Mouse (Mus musculus): Measurements from ENCODE around the gene Fbxo42. TPM values are rescaled to one million over a fixed set of nuclear protein-coding genes. Genes with fewer than 3 reads are reported as not detected.
"Not testable (repeated sequence)": the region's sequence is repeated elsewhere in the genome, so short reads cannot be mapped to it uniquely, and the experiment has no call there.

Gene Fbxo42
- polyA plus RNA-seq, 1 experiment from 2014 or later: 24.2 TPM

- Histone ChIP-seq H3K36me3 (peaks cover 56% of the 10 kb centered on the region), H3K27ac (replicated peaks) (0 out of 2 replicates have a peak overlapping the region, but pooled peaks have one; percentile 0)
- WGBS: 90% methylated on average over 7 of the region's 7 CpGs
These were observed 25.1 kb upstream of the Fbxo42 start for GRCm38 (mm10) chr4:141122663-141123062.

GRCm38 (mm10) chr4:141123065-141123464 lies 24.6 kb upstream of the Fbxo42 start:
- no peak for DNase-seq (ENCODE audit: low spot score)
- peaks cover 67% of the 10 kb centered on the region for H3K4me1 ChIP-seq
- H3K27ac ChIP-seq (replicated peaks): 0 out of 2 replicates have a peak overlapping the region, but pooled peaks have one; percentile 0
- no peaks in the 10 kb centered on the region for H3K9me3 ChIP-seq (replicated peaks)
- 41% methylated on average over 1 of the region's 1 CpGs for WGBS
- H3K36me3 ChIP-seq: peaks cover 52% of the 10 kb centered on the region
- no peak overlapping the region for H3K4me3 ChIP-seq
- H3K27me3 ChIP-seq (ENCODE audit: low read depth, poor library complexity, severe bottlenecking): no peaks in the 10 kb centered on the region

More at GRCm38 (mm10) chr4:141122663-141123062, 25.1 kb upstream of the Fbxo42 start:
- DNase-seq (ENCODE audit: low spot score): no peak
- Histone ChIP-seq H3K27me3 (ENCODE audit: low read depth, poor library complexity, severe bottlenecking) (no peaks in the 10 kb centered on the region), H3K9me3 (replicated peaks) (no peaks in the 10 kb centered on the region), H3K4me1 (peaks cover 67% of the 10 kb centered on the region), H3K4me3 (no peak overlapping the region)

- no peak for DNase-seq (ENCODE audit: low spot score)
- H3K4me1 ChIP-seq: peaks cover 60% of the 10 kb centered on the region
- no peak overlapping the region for H3K4me3 ChIP-seq
- H3K36me3 ChIP-seq: peaks cover 27% of the 10 kb centered on the region
- no peaks in the 10 kb centered on the region for H3K9me3 ChIP-seq (replicated peaks)
- H3K27ac ChIP-seq (replicated peaks): no peak overlapping the region
- H3K27me3 ChIP-seq (ENCODE audit: low read depth, poor library complexity, severe bottlenecking): no peaks in the 10 kb centered on the region
- WGBS: 79% methylated on average over 6 of the region's 6 CpGs
These were observed 18.5 kb upstream of the Fbxo42 start for GRCm38 (mm10) chr4:141129190-141129710.

GRCm38 (mm10) chr4:141130704-141131342 lies 16.9 kb upstream of the Fbxo42 start:
- DNase-seq (ENCODE audit: low spot score): no peak
- WGBS: 81% methylated on average over 6 of the region's 6 CpGs

GRCm38 (mm10) chr4:141131531-141132061 lies 16.1 kb upstream of the Fbxo42 start:
- Histone ChIP-seq H3K36me3 (peaks cover 28% of the 10 kb centered on the region), H3K4me3 (0 out of 2 replicates have a peak overlapping the region, but pooled peaks have one; percentile 4), H3K4me1 (peaks cover 68% of the 10 kb centered on the region), H3K27ac (replicated peaks) (peak overlapping the region; percentile 81), H3K9me3 (replicated peaks) (no peaks in the 10 kb centered on the region), H3K27me3 (ENCODE audit: low read depth, poor library complexity, severe bottlenecking) (no peaks in the 10 kb centered on the region)
- 67% methylated on average over 5 of the region's 5 CpGs for WGBS
- peak; percentile 11 for DNase-seq (ENCODE audit: low spot score)

More at GRCm38 (mm10) chr4:141130704-141131342, 16.9 kb upstream of the Fbxo42 start:
- H3K9me3 ChIP-seq (replicated peaks): no peaks in the 10 kb centered on the region
- H3K4me1 ChIP-seq: peaks cover 64% of the 10 kb centered on the region
- H3K4me3 ChIP-seq: no peak overlapping the region
- H3K27me3 ChIP-seq (ENCODE audit: low read depth, poor library complexity, severe bottlenecking): no peaks in the 10 kb centered on the region
- peak overlapping the region; percentile 81 for H3K27ac ChIP-seq (replicated peaks)
- peaks cover 28% of the 10 kb centered on the region for H3K36me3 ChIP-seq

- 65% methylated on average over 8 of the region's 8 CpGs for WGBS
- Histone ChIP-seq H3K36me3 (peaks cover 24% of the 10 kb centered on the region), H3K4me1 (peaks cover 74% of the 10 kb centered on the region), H3K4me3 (no peak overlapping the region), H3K27me3 (ENCODE audit: low read depth, poor library complexity, severe bottlenecking) (no peaks in the 10 kb centered on the region), H3K9me3 (replicated peaks) (no peaks in the 10 kb centered on the region), H3K27ac (replicated peaks) (peak overlapping the region; percentile 81)
- peak; percentile 11 for DNase-seq (ENCODE audit: low spot score)
These were observed 15.5 kb upstream of the Fbxo42 start for GRCm38 (mm10) chr4:141132191-141132590.

- Histone ChIP-seq H3K9me3 (replicated peaks) (no peaks in the 10 kb centered on the region), H3K27ac (replicated peaks) (peak overlapping the region; percentile 61; the same call in 1 of the 2 replicates), H3K27me3 (ENCODE audit: low read depth, poor library complexity, severe bottlenecking) (no peaks in the 10 kb centered on the region), H3K4me1 (peaks cover 83% of the 10 kb centered on the region), H3K36me3 (peaks cover 23% of the 10 kb centered on the region), H3K4me3 (no peak overlapping the region)
- DNase-seq (ENCODE audit: low spot score): peak; percentile 11
- 71% methylated on average over 8 of the region's 8 CpGs for WGBS
These were observed 14.5 kb upstream of the Fbxo42 start for GRCm38 (mm10) chr4:141133227-141133626.

- peak overlapping the region; percentile 36 for H3K4me3 ChIP-seq
- peaks cover 23% of the 10 kb centered on the region for H3K36me3 ChIP-seq
- no peaks in the 10 kb centered on the region for H3K27me3 ChIP-seq (ENCODE audit: low read depth, poor library complexity, severe bottlenecking)
- 25% methylated on average over 8 of the region's 8 CpGs for WGBS
- peaks cover 89% of the 10 kb centered on the region for H3K4me1 ChIP-seq
- H3K27ac ChIP-seq (replicated peaks): peak overlapping the region; percentile 79
- H3K9me3 ChIP-seq (replicated peaks): no peaks in the 10 kb centered on the region
- peak; percentile 69 for DNase-seq (ENCODE audit: low spot score)
These were observed 13.7 kb upstream of the Fbxo42 start for GRCm38 (mm10) chr4:141134031-141134441.

- 72% methylated on average over 20 of the region's 20 CpGs for WGBS
- peaks cover 82% of the 10 kb centered on the region for H3K4me1 ChIP-seq
- H3K27ac ChIP-seq (replicated peaks): peak overlapping the region; percentile 79
- peak; percentile 11 for DNase-seq (ENCODE audit: low spot score)
- H3K9me3 ChIP-seq (replicated peaks): no peaks in the 10 kb centered on the region
- H3K36me3 ChIP-seq: peaks cover 23% of the 10 kb centered on the region
- H3K27me3 ChIP-seq (ENCODE audit: low read depth, poor library complexity, severe bottlenecking): no peaks in the 10 kb centered on the region
- peak overlapping the region; percentile 36 for H3K4me3 ChIP-seq
These were observed 12.8 kb upstream of the Fbxo42 start for GRCm38 (mm10) chr4:141134751-141135530.

GRCm38 (mm10) chr4:141136126-141136525 lies 11.6 kb upstream of the Fbxo42 start:
- Histone ChIP-seq H3K36me3 (peaks cover 19% of the 10 kb centered on the region), H3K4me3 (peak overlapping the region; percentile 29), H3K27ac (replicated peaks) (peak overlapping the region; percentile 68), H3K27me3 (ENCODE audit: low read depth, poor library complexity, severe bottlenecking) (no peaks in the 10 kb centered on the region), H3K9me3 (replicated peaks) (no peaks in the 10 kb centered on the region), H3K4me1 (peaks cover 73% of the 10 kb centered on the region)
- WGBS: 77% methylated on average over 7 of the region's 7 CpGs
- no peak for DNase-seq (ENCODE audit: low spot score)

GRCm38 (mm10) chr4:141137740-141138139 lies 10.0 kb upstream of the Fbxo42 start:
- Histone ChIP-seq H3K36me3 (peaks cover 16% of the 10 kb centered on the region), H3K4me1 (peaks cover 57% of the 10 kb centered on the region), H3K4me3 (peak overlapping the region; percentile 92)
- not testable (repeated sequence) for H3K27ac ChIP-seq (replicated peaks); H3K27me3 ChIP-seq (ENCODE audit: low read depth, poor library complexity, severe bottlenecking); DNase-seq (ENCODE audit: low spot score); H3K9me3 ChIP-seq (replicated peaks)
- WGBS: 89% methylated on average over 3 of the region's 3 CpGs

- peak overlapping the region; percentile 97 for H3K27ac ChIP-seq (replicated peaks)
- H3K9me3 ChIP-seq (replicated peaks): no peaks in the 10 kb centered on the region
- peak overlapping the region; percentile 92 for H3K4me3 ChIP-seq
- peaks cover 49% of the 10 kb centered on the region for H3K4me1 ChIP-seq
- no peaks in the 10 kb centered on the region for H3K27me3 ChIP-seq (ENCODE audit: low read depth, poor library complexity, severe bottlenecking)
- no peak for DNase-seq (ENCODE audit: low spot score)
- H3K36me3 ChIP-seq: peaks cover 16% of the 10 kb centered on the region
- 6% methylated on average over 29 of the region's 29 CpGs for WGBS
These were observed 9.1 kb upstream of the Fbxo42 start for GRCm38 (mm10) chr4:141138425-141139115.
